Mouse (Mus musculus) hematopoietic stem cell, adult 5-6 weeks (primary cell): Measurements from ENCODE around the gene Tspan1. TPM values are rescaled to one million over a fixed set of nuclear protein-coding genes. Genes with fewer than 3 reads are reported as not detected.

Experiments
- ATAC-seq, 2 experiments: fragments of 125-278 bp in 1 of 2; replicated peaks in 1 of 2; 2 replicates each; pipeline ENCODE4 v1.8.0; 2016 to 2017; ENCODE audit warnings: inconsistent platforms in 2 of 2, mild to moderate bottlenecking in 2 of 2, moderate number of reproducible peaks in 2 of 2, low read depth in 1 of 2, moderate TSS enrichment in 1 of 2; ENCODE audit not compliant: low FRiP score in 2 of 2, poor library complexity in 2 of 2, severe bottlenecking in 2 of 2, insufficient read depth in 1 of 2, low TSS enrichment in 1 of 2
- total RNA-seq: library from RNA; stranded (forward); fragments of 172-1452, 232-1000 nt; gene quantifications from 2 replicates; pipeline ENCODE4 v1.2.3, GENCODE M21; 2017

Gene Tspan1
- total RNA-seq, 1 experiment from 2014 or later: not detected

DNA sequence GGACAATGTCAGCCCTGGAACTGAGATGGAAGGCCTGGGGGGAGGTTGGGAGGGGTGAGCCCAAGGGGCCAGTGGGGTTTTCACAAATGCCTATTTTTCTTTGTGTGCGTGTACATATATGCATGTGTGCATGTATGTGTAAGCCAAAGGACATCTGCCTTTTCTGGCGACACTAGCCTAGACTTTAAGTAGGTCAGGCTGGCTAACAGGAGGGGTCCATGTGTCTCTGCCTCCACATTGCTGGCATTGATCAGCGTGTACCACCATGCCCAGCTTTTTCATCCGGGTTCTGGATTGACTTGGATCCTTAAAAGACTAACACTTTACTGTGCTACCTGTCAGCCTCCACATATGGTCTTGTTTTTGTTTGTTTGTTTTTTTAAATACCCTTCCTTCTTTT, 6.4 kb upstream of the Tspan1 start:
- ATAC-seq: no peak

DNA sequence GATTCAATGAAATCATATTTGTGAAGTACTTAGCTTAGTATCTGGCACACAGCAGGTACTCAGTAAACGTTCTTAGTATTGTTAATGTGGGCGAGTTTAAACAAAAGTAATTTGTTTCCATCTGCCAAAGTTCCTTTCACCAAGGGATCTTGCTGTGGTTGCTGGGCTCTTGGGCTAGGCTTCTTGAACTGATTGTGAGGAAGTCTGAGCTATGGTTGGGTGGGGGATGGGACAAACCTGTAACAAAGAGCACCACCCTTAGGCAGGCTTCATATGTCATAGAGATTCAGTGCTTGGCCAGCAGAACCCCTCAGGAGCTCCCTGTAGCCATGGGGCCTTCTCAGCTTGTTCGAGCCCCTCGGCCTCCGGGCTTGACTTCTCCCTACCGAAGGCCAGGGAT, 5.7 kb upstream of the Tspan1 start, which contains the start of the genes 1700042G07Rik and Gm49337:
1700042G07Rik (plus strand) TSS at position 301 of the 400 bp plus-strand sequence.
Gm49337 (plus strand) TSS at position 313 of the 400 bp plus-strand sequence.
- ATAC-seq: no peak

DNA sequence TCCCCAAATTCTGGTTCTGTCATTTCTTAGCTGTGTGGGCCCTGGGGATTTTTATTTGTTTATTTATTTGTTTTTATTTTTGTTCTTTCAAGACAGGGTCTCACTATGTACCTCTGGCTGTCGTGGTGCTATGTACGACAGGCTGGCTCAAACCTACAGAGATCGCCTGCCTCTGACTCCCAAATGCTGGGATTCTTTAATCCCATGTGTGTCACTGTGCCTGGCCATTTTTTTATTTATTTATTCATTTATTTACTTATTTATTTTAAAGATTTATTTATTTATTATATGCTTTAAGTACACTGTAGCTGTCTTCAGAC, 1.9 kb upstream of the Tspan1 start:
- ATAC-seq: no peak

DNA sequence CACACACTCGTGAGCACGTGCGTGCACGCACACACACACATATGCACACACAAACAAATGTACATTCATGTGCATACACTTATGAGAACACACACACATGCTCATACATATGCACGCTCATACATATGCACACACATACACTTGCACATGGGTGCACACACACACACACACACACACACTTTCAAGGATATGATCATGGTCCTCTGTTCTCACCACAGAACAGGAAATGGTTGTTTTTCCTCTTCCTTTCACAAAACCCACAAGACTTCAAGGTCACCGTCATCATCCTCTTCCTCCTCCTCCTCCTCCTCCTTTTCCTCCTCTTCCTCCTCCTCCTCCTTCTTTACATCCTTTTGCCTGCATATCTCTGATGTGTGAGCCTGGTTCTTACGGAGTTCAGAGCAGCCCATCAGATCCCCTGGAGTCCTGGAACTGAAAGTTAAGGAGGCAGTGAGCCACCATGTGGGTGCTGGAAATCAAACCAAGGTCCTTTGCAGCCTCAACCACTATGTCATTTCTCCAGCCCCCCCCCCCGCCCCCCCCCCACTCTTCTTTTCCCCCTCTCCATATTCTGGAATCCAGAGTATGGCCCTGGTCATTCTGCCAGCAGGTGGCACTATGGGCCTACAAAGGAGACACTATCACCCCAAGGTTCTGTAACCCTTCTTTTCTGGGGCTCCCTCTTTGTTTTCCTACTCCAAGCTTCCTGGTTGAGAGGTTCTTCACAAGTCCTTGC, 1.4 kb upstream of the Tspan1 start:
- ATAC-seq: peak in 1 of 2 experiments; percentile 51; a peak in 1 of 4 replicates

DNA sequence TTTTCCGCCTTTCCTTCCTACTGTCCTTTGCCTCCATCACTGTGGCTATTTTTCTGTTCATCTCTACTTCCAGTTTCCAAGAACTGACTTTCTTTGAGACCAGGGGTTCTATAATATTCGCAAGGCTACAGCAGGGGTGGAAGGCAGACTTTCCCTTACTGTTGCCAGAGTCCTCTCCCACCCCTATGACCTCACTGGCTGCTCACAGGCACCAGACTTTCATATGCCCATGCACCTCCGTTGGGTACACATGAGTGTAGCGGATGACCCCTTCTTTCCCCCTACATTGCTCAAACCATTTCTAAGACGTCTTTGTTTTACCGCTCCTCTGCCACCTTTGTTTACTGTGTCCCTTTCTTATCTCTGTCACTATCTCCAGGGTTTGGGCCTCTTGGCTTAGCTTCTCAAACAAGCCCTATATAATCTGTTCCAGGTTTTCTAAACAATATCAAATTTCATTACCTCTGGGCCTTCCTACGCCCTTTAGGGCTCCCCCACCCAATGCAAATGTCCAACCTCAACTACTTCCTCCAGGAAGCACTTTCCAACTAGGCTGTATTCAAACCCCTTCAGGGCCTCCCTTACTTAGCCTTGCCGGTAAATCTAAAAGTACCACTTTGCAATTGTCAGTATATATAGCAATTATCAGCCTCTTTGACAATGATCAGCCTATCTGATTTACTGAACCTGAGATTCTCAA, 1.5 kb downstream of the Tspan1 start:
- no peak; a peak in 1 of 4 replicates for ATAC-seq

DNA sequence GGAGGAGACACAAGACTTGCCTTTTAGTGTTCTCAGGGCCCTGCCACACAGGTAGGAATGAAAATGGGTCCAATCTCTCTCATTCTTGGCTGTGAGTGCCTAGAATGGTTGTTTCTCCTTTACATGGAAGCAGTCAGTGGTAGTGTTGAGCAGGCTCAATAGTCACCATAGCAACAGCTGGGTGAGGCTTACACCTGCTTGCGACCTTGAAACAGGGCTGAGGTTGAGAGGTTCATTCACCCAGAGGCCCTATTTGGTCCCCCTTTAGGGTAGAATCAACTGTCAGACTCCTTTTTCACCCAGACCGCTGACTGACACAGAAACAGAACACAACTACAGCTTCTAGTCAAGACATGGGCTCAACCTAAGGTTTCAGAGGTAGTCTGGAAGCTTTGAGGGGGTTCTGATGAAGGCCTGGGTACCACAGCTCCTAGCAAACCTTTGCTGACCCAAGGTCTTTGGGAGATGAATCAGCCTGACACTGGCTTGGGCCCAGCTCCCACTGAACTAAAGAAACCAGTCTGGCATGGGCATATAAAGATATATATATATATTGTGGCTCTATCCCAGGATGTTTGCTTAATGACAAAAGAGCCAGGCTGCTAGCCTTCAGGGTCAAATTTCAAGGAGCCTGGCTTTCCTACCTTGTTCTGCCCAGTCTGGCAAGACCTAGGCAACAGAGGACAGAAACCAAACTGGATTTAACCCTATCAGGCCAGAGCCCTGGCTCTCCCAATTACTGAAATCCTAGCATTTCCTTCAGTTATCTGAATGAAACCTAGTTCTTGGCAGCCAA, 2.4 kb downstream of the Tspan1 start:
- no peak for ATAC-seq

DNA sequence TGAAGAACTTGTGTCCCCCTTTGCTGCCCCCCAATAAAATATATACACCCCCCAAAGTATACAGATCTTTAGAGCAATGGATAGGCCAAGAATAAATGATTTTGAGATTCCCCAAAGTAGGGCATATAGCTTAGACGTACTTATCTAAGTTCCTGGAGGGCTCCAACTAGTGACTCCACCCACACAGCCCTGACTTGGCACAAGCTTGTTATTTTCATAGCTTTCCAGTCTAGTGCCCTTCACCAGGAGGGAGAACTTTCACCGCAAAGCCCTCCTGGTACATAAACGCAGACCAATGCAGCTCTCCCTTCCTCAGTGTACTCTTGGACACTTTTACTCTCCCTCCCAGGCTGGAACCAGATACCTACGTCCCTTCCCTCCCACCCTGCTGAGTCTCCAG, 5.3 kb downstream of the Tspan1 start:
- no peak for ATAC-seq

DNA sequence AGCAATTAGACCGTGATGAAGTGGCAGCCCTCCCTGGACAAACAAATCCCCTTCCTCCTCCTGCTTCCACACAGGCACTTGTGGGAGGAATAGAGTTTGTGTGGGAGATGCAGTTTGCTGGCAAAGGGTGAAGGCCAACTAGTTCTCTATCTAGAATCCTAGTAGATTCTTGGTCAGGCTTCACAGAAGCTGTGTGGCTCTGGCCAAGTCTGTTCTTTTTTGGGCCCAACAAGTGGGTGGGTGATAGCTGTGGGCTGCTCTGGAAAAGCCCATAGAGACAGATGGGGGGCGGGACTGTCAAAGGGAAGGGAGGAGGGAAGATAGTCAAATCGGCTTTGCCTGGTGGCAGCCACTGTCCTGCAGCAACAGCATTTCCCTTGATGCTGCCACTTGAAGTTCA, 6.6 kb downstream of the Tspan1 start:
- no peak for ATAC-seq

DNA sequence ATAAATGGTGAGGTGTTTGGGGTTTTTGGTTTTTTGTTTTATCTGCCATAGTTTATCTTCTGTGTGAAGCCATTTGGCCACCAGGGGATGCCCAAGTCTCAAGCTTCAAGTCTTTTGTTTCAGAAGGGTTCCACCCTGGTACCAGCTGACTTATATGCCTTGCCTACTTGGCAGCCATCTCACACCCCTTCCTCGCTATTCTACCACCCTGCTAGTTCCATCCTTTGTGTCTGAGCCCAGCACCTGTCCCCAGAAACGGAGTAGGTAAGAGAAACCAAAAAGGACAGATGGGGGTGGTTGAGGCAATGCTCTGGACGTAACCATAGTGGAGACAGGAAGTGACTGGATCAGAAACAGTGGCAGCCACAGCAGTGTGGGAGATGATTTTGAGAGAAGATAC, 7.5 kb downstream of the Tspan1 start:
- ATAC-seq: peak in 1 of 2 experiments; percentile 40; a peak in 3 of 4 replicates

DNA sequence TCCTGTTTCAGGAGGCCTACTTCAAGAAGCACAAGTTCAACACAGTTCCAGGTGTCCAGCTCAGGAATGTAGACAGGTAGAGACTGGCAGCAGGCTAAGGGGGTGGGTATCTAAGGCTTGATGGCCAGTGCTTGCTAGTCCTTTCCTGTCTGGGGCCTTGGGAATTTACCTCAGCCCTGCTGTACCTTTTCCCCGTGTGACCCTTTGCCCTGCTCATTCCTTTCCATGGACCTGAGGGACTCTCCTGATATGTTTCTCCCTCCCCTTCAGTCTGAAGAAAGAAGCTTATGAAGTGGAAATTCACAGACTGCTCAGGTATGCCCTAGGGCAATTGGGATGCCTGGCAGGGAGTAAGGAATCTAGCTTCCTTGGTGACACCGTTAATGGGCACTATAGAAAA, 9.5 kb downstream of the Tspan1 start:
- no peak for ATAC-seq

DNA sequence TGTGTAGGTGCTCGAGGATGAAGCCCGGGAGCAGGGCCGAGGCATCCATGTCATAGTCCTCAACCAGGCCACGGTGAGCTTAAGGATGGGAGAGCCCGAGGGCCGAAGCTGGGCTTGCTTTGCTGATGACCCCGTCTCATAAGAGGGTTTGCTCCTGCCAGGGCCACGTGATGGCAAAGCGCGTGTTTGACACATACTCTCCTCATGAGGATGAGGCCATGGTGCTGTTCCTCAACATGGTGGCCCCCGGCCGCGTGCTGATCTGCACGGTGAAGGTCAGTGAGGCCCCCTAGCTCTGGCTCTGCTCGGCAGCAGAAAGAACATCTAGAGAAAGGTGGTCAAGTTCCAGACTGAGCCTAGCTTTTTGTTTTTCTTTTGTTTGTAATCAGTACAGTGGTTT, 14.7 kb downstream of the Tspan1 start:
- ATAC-seq: no peak

DNA sequence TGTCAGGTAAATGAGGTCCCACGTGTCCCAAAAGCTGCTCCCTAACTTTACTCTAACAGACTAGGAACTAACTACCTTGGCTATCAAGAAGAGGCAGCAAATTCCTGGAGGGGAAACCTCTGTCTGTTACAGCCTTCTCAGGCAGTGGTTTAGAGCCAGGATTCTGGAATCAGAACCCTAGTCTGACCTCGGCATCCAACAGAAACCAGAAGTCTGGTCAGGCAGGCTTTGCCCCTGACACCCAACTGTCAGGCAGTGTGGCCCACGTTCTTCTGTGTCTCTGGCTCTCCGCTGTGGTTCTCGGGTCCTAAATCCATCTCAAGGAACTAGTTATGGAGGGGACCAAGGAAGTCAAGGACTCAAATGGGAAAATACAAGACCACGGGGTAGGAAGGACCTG, 16.2 kb downstream of the Tspan1 start, which contains the start of gene Lurap1:
Lurap1 (minus strand) TSS at position 101 of the 400 bp plus-strand sequence.
- ATAC-seq: no peak

DNA sequence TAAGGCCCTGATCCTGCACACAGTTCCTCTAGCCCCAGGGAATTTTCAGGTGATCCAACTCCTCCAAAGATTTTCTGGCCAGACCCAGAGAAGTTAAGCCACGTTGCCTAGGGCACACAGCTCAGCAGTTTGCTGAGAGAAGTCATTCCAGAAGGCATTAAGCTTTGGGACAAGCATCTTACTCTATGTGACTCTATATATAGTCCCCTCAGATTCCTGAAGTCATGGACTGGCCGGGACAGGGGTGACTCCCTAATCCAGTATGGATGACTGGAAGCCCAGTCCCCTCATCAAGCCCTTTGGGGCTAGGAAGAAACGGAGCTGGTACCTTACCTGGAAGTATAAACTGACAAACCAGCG, 16.6 kb downstream of the Tspan1 start:
- ATAC-seq: no peak

DNA sequence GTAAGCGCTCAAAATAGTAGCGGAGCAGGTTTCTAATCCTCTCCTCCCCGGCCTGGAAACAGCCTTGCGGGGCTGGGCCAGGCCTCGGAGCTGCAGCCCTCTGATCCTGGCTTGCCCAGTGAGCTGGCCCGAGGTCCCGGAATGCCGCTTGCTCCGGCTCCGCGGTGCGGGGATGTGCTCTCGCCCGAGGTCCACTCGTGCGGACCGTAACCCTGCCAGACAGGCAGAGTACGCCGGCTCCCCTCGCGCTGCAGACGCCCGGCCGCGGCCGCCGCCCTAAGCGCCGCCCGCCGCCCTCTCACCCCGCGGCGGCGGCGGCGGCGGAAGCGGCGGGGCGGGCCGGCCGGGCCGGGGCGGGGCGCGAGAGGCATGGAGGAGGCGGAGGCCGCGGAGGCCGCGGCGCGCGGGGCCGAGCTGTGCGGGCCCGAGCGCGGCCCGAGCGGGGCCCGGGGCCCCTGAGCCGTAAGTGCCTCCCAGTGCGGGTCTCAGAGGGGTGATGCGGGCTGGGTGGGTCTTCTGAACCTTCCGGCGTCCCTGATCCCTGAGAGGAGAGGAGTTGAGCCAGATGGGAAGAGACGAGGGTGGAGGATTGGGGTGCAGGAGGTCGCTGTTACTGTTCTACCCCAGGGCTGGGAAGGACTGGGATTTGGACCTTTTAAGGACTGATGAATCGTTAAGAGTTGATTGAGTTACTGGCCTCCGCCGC, 17.1 kb downstream of the Tspan1 start:
- peak; percentile 46 to 62; a peak in 1 of 4 replicates for ATAC-seq

DNA sequence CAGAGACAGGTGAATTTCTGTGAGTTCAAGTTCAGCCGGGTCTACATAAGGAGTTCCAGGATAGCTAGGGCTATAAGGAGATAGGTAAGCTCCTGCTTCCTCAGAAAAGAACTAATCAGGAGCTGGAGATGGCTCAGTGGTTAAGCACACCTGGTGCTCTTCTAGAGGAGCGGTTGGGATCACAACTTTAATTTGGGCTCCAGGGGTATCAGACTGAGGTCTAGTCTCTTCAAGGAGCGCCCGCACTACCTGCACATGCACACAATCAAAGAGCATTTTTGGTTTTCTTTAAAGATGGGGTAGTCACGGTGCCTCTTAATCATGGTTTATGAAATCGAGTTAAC, 17.6 kb downstream of the Tspan1 start:
- ATAC-seq: peak in 1 of 2 experiments; percentile 6; a peak in 1 of 4 replicates

DNA sequence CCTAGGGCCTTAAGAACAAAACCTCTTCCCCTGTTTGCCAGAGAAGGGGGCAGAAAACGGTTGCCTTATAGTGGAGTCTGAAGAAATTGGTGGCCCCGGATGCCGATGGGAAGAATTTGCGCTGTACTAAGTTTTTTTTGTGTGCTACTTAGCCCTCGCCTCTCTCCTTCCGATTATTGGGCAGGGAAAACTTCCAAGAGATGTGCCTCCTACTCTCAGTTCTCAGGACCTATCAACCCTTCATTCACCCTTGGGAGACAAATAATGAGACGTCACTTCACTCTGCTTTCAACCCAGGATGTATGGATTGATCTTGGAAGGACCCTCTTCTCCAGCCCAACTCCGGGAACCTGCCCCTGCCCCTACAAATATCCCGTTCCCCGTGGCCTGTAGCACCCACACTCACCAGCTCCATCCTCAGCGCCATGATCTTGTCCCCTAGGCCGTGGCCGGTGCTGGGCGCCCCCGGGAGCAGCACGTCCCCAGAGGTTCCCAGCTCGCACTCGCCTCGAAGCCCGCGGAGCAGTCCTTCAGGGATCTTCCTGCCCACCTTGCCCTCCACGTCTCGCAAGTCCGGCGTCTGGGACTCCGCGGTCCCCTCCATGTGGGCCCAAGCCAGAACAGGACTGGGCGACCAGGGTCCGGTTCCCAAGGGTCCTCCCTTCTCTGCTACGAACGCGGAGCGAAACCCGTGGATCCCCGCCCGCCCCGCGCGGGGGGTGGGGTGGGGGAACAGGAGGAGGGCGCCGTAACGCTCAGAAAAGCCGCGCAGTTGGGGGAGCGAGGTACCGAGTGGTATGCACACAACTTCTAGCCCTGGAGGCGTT, 23.3 kb downstream of the Tspan1 start:
- peak; percentile 52 to 54; a peak in 3 of 4 replicates for ATAC-seq

DNA sequence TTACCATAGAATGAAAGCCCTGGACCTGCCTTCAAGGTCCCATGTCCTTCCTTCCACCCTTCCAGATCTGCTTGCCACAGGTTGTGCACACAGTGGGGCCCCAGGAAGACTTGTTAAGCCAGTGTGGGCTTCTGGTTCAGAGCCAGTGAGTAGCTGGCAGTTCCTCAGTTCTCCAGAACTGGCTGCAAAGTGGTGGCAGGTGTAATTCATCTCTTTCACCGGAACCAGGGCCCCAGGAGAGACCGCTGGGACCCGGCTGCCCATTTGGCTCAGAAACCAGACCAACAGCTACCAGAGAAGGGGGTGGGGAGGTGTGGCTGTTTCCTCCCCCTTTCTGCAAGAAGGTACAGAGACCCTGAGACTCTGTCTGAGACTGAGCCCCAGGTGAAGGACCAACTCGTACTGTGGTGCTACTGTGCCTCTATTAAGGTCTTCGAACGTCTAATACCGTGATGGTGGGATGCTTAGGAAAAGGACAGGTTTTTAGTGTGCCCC, 24.0 kb downstream of the Tspan1 start:
- peak; percentile 48 to 59 for ATAC-seq
